Mouse (Mus musculus): ENCODE data around the gene Gm28038.
A peak's percentile ranks its signal among the peaks of the same experiment; 100 is the strongest.

The Gm28038 gene

GRCm38 (mm10) chr2:30257699-30258460, 23.0 kb upstream of the Gm28038 start:
- no peak for DNase-seq

GRCm38 (mm10) chr2:30258600-30258999, 22.2 kb upstream of the Gm28038 start:
- no peak for DNase-seq

GRCm38 (mm10) chr2:30259131-30260064, 21.4 kb upstream of the Gm28038 start:
- DNase-seq: no peak

- DNase-seq: no peak
Measured at GRCm38 (mm10) chr2:30261064-30261736, 19.6 kb upstream of the Gm28038 start.

GRCm38 (mm10) chr2:30261921-30262839, 18.7 kb upstream of the Gm28038 start:
- no peak for DNase-seq

- peak; percentile 49 for DNase-seq
Measured at GRCm38 (mm10) chr2:30262840-30263441, 17.9 kb upstream of the Gm28038 start.

GRCm38 (mm10) chr2:30263811-30264210, 17.0 kb upstream of the Gm28038 start:
- DNase-seq: no peak

- no peak for DNase-seq
Measured at GRCm38 (mm10) chr2:30264671-30265519, 15.9 kb upstream of the Gm28038 start.

- DNase-seq: peak; percentile 30
Measured at GRCm38 (mm10) chr2:30265767-30266253, 15.0 kb upstream of the Gm28038 start, which contains the start of gene Phyhd1. TSS of gene Phyhd1 (plus strand) at chr2:30266203.

GRCm38 (mm10) chr2:30266392-30266941, 14.4 kb upstream of the Gm28038 start:
- peak; percentile 77 for DNase-seq

- DNase-seq: no peak
Measured at GRCm38 (mm10) chr2:30267466-30267865, 13.4 kb upstream of the Gm28038 start.

GRCm38 (mm10) chr2:30268371-30268770, 12.5 kb upstream of the Gm28038 start:
- no peak for DNase-seq

GRCm38 (mm10) chr2:30269241-30269990, 11.4 kb upstream of the Gm28038 start:
- no peak for DNase-seq

- DNase-seq: peak; percentile 79
Measured at GRCm38 (mm10) chr2:30270134-30270533, 10.7 kb upstream of the Gm28038 start.

- DNase-seq: no peak
Measured at GRCm38 (mm10) chr2:30281651-30282050, 808 bp downstream of the Gm28038 start.

GRCm38 (mm10) chr2:30283193-30283592, 2.4 kb downstream of the Gm28038 start:
- no peak for DNase-seq

- no peak for DNase-seq
Measured at GRCm38 (mm10) chr2:30285004-30285403, 4.2 kb downstream of the Gm28038 start.

- DNase-seq: no peak
Measured at GRCm38 (mm10) chr2:30285416-30286181, 4.8 kb downstream of the Gm28038 start.

Data from retina, postnatal 1 day (tissue).